Comparison of ENCODE assay signal across 25 mouse cellular contexts in the genomic region with DNA sequence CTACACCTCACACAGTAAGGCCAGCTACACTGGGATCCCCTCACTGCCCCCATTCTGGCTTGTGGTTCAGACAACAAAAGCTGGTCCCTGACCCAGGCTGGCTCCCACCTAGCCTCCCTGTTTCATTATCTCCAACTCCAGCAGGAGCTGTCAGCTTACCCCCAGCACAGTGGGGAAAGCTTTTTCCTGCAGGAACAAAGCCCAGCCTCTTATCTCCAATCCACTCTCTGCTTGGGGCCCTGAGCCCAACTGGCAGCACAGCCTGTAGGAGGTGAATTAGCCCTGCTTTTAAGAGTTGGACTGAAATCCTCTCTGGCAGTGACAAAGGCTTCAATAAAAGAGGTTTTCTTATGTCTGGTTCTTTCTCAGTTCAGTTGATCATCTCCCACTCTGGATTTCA.
DNase-seq lines count a peak whose midpoint lies in the region; ATAC-seq lines count a peak whose summit lies in the region.
"Had no signal": no experiment of that assay in that cellular context is flagged by ENCODE, and none has a peak within 500 bp of the region (broad histone marks: within the 10 kb centered on the region; RNA-seq: fewer than 3 reads in every experiment).

No protein-coding gene starts in this region.

- no peaks in the 10 kb centered on the region for H3K4me1 ChIP-seq in forebrain, embryonic 15.5 days
- peaks cover 6% of the 10 kb centered on the region for H3K4me1 ChIP-seq in forebrain, embryonic 10.5 days
- peaks cover 7% of the 10 kb centered on the region; the same call in 1 of the 2 replicates for H3K4me1 ChIP-seq in heart, embryonic 15.5 days (replicated peaks)
- no peaks in the 10 kb centered on the region for H3K4me1 ChIP-seq in midbrain, embryonic 11.5 days (ENCODE audit: control insufficient read depth, insufficient read depth, low read length)
- H3K4me1 ChIP-seq: embryonic facial prominence, embryonic 10.5 days; hindbrain, embryonic 13.5 days; megakaryocyte, embryonic 14.5 days; neural tube, embryonic 12.5 days had no signal

- DNase-seq in forebrain, embryonic 10.5 days (ENCODE audit: extremely low spot score, low spot score) = no peak
- no peak for DNase-seq in heart, postnatal 36 days
- no peak for DNase-seq in midbrain, embryonic 11.5 days (ENCODE audit: low spot score, missing footprints)
- no peak for DNase-seq in thymus, postnatal 0 days (ENCODE audit: low spot score)
- no peak for DNase-seq in ovary, postnatal 14 days (ENCODE audit: low spot score)
- DNase-seq: adrenal gland, postnatal 36 days; cerebellum, adult 11-12 months; cerebellum, postnatal 10 days; gastrocnemius, adult 2 months; kidney, adult 18-20 months; layer of hippocampus, adult 9-11 months; lung, embryonic 14.5 days; lung, postnatal 36 days; retina, postnatal 1 day; right cerebral cortex, postnatal 25 days; spleen, adult 18-20 months had no signal

- no peak overlapping the region for H3K9ac ChIP-seq in forebrain, embryonic 15.5 days (replicated peaks)
- no peak overlapping the region for H3K9ac ChIP-seq in heart, embryonic 15.5 days
- no peak overlapping the region for H3K9ac ChIP-seq in midbrain, embryonic 11.5 days (ENCODE audit: low read length)
- H3K9ac ChIP-seq: hindbrain, embryonic 13.5 days; liver, embryonic 14.5 days; lung, embryonic 14.5 days; neural tube, embryonic 12.5 days had no signal

- no peaks in the 10 kb centered on the region for H3K27me3 ChIP-seq in forebrain, embryonic 15.5 days
- no peaks in the 10 kb centered on the region for H3K27me3 ChIP-seq in forebrain, embryonic 10.5 days (ENCODE audit: poor library complexity, severe bottlenecking)
- H3K27me3 ChIP-seq in heart, embryonic 15.5 days = no peaks in the 10 kb centered on the region
- no peaks in the 10 kb centered on the region for H3K27me3 ChIP-seq in midbrain, embryonic 11.5 days (ENCODE audit: control insufficient read depth, insufficient read depth, low read length)
- H3K27me3 ChIP-seq: hindbrain, embryonic 13.5 days; megakaryocyte, embryonic 14.5 days; neural tube, embryonic 12.5 days had no signal

- no peak overlapping the region for H3K27ac ChIP-seq in forebrain, embryonic 15.5 days (replicated peaks)
- no peak overlapping the region for H3K27ac ChIP-seq in forebrain, embryonic 10.5 days
- H3K27ac ChIP-seq in heart, embryonic 15.5 days = no peak overlapping the region
- H3K27ac ChIP-seq in midbrain, embryonic 11.5 days (ENCODE audit: low read depth, low read length) = no peak overlapping the region
- H3K27ac ChIP-seq: embryonic facial prominence, embryonic 10.5 days; gastrocnemius, adult 2 months; hindbrain, embryonic 13.5 days; left cerebral cortex, adult 2 months; liver, embryonic 14.5 days; neural tube, embryonic 12.5 days had no signal

- intact Hi-C loops in heart, postnatal 36 days (cut with DNase I) = no loop called here

- no peak overlapping the region for H3K4me2 ChIP-seq in forebrain, embryonic 15.5 days (replicated peaks)
- no peak overlapping the region for H3K4me2 ChIP-seq in heart, embryonic 15.5 days
- H3K4me2 ChIP-seq in midbrain, embryonic 11.5 days = no peak overlapping the region
- H3K4me2 ChIP-seq: hindbrain, embryonic 13.5 days; lung, embryonic 14.5 days; neural tube, embryonic 12.5 days had no signal

- H3K36me3 ChIP-seq in forebrain, embryonic 15.5 days = no peaks in the 10 kb centered on the region
- no peaks in the 10 kb centered on the region for H3K36me3 ChIP-seq in forebrain, embryonic 10.5 days (replicated peaks)
- H3K36me3 ChIP-seq in heart, embryonic 15.5 days = no peaks in the 10 kb centered on the region
- H3K36me3 ChIP-seq in midbrain, embryonic 11.5 days (ENCODE audit: control insufficient read depth, insufficient read depth, low read length) = no peaks in the 10 kb centered on the region
- H3K36me3 ChIP-seq: embryonic facial prominence, embryonic 10.5 days; hindbrain, embryonic 13.5 days; neural tube, embryonic 12.5 days had no signal

- peak; percentile 41; the same call in 1 of the 2 replicates for ATAC-seq in forebrain, embryonic 15.5 days (replicated peaks)
- peak; percentile 47; the same call in 1 of the 2 replicates for ATAC-seq in heart, embryonic 15.5 days (replicated peaks; ENCODE audit: insufficient number of reproducible peaks, insufficient read depth, low FRiP score, low read depth)
- ATAC-seq in midbrain, embryonic 11.5 days (ENCODE audit: low FRiP score) = peak; percentile 62; the same call in 1 of the 2 replicates
- ATAC-seq: inflammation-experienced regulatory T-cells, adult 6 months had no signal

- H3K4me3 ChIP-seq in forebrain, embryonic 15.5 days = no peak overlapping the region
- H3K4me3 ChIP-seq in forebrain, embryonic 10.5 days = no peak overlapping the region
- H3K4me3 ChIP-seq in heart, embryonic 15.5 days = no peak overlapping the region
- H3K4me3 ChIP-seq in midbrain, embryonic 11.5 days (ENCODE audit: low read depth, low read length) = no peak overlapping the region
- H3K4me3 ChIP-seq: embryonic facial prominence, embryonic 10.5 days; gastrocnemius, adult 2 months; hindbrain, embryonic 13.5 days; left cerebral cortex, adult 2 months; neural tube, embryonic 12.5 days had no signal

- H3K9me3 ChIP-seq in forebrain, embryonic 15.5 days = no peaks in the 10 kb centered on the region
- no peaks in the 10 kb centered on the region for H3K9me3 ChIP-seq in forebrain, embryonic 10.5 days
- H3K9me3 ChIP-seq in heart, embryonic 15.5 days (replicated peaks) = no peaks in the 10 kb centered on the region; the same call in 1 of the 2 replicates
- no peaks in the 10 kb centered on the region for H3K9me3 ChIP-seq in midbrain, embryonic 11.5 days (ENCODE audit: control insufficient read depth, low read length)
- H3K9me3 ChIP-seq: embryonic facial prominence, embryonic 10.5 days; hindbrain, embryonic 13.5 days; megakaryocyte, embryonic 14.5 days; neural tube, embryonic 12.5 days had no signal
